Mouse (Mus musculus) megakaryocyte-erythroid progenitor cell, adult 5 weeks (primary cell): Measurements from ENCODE around the gene Rad18. TPM values are rescaled to one million over a fixed set of nuclear protein-coding genes. Genes with fewer than 3 reads are reported as not detected.

Experiments
- polyA plus RNA-seq: library from polyadenylated mRNA; stranded (reverse); fragments of >175 nt; gene quantifications from 2 replicates; pipeline ENCODE4 v1.2.3, GENCODE M21; 2012

The Rad18 gene
- polyA plus RNA-seq: 1.9 and 2.0 TPM in 2 replicates

DNA sequence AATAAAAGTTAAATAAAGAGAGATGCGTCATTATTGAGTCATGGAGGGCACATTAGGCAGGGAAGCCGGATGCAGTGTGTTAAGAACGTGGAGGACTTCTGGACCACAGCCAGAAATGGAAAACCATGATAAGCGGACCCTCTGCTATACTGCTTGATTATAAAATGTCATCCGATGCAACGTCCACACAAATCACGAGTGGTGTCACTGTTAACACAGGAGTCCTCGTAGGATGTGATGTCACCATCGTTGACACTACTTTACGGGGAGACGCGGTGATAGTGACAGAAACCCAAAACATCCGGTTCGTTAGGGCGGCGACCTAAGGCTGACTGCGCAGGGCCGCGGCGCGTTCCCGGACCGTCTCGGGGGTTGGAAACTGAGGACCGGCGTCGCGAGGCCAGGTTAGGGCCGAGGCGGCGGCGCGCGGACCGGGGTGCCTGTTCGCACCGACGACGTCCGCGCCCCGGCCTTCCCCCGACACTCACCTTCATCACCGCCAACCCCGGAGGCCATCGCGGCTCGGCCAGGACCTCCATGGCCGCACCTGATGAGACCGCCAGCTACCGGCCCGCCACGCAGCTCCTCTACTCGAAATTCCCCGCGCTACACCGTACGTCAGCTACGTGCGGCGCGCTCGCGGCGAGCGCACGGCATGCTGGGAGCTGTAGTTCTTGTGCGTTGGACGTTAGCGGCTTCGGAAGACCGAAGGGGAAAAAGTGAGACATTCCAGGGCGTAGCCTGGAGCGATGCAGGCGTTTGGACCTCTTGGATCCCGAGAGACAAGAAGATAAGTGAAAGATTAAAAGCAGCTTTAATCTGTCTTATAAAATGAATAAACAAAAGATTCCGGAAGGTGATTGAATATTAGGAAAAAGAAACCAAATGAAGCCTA lies at the start of gene Rad18:
TSS of gene Rad18 (minus strand) at position 631 of the 895 bp plus-strand sequence.

Other genes with a start within 250 kb of the Rad18 start
- not detected in 2 replicates for gene Cav3, start 237.2 kb downstream of the Rad18 start, polyA plus RNA-seq
- 0.01 and 0.02 TPM in 2 replicates for gene Oxtr, start 206.7 kb downstream of the Rad18 start, polyA plus RNA-seq